Mouse (Mus musculus): ENCODE data around the gene Pphln1. TPM values are rescaled to one million over a fixed set of nuclear protein-coding genes. Genes with fewer than 3 reads are reported as not detected.

The Pphln1 gene
- polyA plus RNA-seq, 1 experiment from 2014 or later, result 32.1 TPM

DNA sequence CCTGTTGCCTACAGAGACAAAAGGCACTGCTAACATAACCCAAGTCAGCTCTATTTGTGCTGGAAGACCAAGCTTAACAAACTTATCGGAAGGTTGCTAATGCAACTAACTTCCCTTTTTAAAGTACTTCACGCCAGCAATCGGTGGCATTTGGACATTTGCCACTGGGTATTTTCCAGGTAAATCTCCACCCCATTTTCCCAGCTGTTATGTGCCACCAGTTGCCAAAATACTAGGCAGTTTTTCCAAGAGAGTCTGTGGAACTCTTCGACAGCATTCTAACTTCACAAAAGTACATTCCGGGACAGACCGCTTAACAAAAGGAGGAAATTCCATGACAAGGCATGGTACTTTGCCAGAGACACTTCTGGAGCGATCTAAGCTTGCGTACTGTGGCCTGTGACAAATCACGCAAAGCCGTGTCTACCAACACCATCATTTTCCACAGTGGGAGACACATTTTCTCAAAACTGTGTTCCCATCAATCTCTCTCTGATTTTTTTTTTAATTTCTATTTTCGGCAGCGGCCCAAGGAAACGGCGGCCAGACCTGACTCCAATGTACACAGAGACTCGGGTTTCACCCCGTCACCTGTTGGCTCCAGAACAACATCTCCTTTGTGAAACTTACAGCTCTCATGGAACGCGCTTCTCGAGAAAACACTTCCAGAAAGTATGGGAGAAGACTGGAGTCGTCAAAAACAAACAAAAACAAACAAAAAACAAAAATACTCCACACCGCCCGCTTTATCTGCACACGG is 120.2 kb downstream of the Pphln1 start:
- ATAC-seq (ENCODE audit: low read depth), result no peak
- H3K36me3 ChIP-seq (ENCODE audit: control insufficient read depth, insufficient read depth, low read length), result no peaks in the 10 kb centered on the region
- peak overlapping the region; percentile 67 for H3K9ac ChIP-seq (replicated peaks; ENCODE audit: low read depth, low read length)
- H3K27me3 ChIP-seq (ENCODE audit: control insufficient read depth, insufficient read depth, low read length), result peaks cover 3% of the 10 kb centered on the region; the same call in 1 of the 2 replicates
- WGBS, result 3% methylated on average over 23 of the region's 23 CpGs
- peak overlapping the region; percentile 95 for H3K4me2 ChIP-seq (ENCODE audit: low read depth, low read length)
- H3K27ac ChIP-seq (ENCODE audit: low read depth, low read length), result no peak overlapping the region
- H3K4me3 ChIP-seq (ENCODE audit: low read depth, low read length), result peak overlapping the region; percentile 72
- no peaks in the 10 kb centered on the region for H3K9me3 ChIP-seq (ENCODE audit: control insufficient read depth, low read length)
- H3K4me1 ChIP-seq (ENCODE audit: control insufficient read depth, insufficient read depth, low read length), result peaks cover 19% of the 10 kb centered on the region

DNA sequence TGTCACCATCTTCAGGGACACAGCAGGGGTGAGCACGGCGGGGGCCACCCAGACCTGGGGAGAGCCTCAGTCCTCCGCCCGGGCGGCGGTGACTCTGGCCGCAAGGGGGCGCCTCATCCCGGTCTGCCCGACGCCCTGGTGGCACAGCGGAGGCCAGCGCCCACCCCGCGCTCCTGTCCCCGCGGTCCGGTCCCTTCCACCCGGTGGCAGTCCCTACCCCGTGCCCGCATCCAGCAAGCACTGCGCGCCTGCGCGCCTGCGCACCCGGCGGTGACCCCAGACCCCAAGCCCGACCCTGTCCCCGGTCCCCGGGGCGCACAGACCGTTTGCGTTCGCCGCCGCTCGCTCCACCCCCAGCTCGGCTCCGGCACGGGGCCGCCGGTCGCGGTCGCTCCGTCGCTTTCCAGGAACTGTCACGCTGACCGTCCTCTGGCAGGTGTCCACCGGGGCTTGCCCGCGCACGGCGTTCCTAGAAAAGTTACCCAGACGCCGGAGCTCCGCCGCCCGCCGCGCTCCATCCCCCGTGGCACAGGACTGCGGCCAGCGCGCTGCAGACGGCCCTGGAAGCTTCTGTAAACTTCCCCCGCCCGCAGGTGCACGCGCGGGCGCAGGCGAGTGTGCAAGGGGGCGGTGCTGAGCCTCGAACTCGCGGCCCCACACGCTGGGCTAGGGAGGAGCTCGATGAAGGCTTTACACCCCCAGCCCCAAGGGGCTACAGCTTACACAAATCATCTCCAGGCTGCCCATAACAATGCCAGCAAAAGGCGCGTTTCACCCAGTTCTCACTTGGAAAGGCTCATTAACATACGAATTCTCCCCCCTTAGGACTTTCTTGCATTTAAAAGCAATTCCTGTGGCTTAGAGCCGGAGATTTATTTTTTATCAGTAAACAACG is 121.0 kb downstream of the Pphln1 start:
- ATAC-seq (ENCODE audit: low read depth), result peak; percentile 90
- Histone ChIP-seq H3K27me3 (ENCODE audit: control insufficient read depth, insufficient read depth, low read length) (peaks cover 3% of the 10 kb centered on the region; the same call in 1 of the 2 replicates), H3K4me2 (ENCODE audit: low read depth, low read length) (peak overlapping the region; percentile 95)

DNA sequence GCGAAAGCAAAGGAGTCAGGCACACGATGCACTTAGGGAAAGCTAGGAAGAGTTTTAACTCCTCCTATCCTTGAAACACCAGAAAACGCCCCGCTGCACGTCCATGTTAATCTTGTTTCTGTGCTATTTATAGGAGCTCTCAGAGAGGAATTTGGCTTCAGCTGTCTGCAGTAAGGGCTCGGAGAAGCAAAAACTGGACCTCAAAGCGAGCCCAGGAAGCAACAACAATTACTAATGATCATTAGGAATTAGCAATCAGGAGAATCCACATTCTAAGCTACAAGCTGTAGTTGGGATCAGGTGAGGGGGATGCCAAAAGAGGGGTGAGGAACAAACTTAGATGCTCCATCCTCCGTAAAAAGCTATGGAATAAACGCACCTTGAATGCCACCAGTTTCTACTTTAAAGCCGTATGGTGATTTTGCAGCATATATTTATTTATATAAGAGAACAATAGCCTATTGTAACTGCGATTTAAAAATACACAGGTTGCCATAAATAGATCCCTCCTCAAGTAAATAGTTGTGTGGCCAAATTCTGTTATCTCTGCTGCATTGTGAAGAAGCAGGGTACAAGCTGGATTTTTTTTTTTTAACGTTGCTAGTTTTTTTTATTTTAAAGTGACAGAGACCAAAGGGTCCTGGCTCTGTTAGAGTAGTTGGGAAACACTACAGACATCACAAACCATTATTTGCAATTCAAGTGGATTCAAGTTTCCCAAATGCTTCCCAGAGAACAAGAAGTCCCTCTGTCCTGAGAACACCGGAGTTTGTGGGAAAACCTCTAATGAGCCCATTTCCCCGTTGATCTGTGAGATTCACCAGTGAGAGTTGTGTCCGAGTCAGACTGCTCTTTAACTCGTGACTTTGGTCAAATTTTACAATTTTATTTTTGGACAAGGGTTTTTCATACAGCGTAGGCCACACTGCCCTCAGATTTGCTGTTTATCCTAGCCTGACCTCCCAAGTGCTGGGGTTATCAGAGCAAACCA is 122.0 kb downstream of the Pphln1 start:
- peak overlapping the region; percentile 67; the same call in 1 of the 2 replicates for H3K9ac ChIP-seq (replicated peaks; ENCODE audit: low read depth, low read length)
- H3K27me3 ChIP-seq (ENCODE audit: control insufficient read depth, insufficient read depth, low read length), result peaks cover 3% of the 10 kb centered on the region; the same call in 1 of the 2 replicates
- H3K4me3 ChIP-seq (ENCODE audit: low read depth, low read length), result peak overlapping the region; percentile 72
- H3K4me2 ChIP-seq (ENCODE audit: low read depth, low read length), result peak overlapping the region; percentile 95
- H3K36me3 ChIP-seq (ENCODE audit: control insufficient read depth, insufficient read depth, low read length), result no peaks in the 10 kb centered on the region
- ATAC-seq (ENCODE audit: low read depth), result no peak
- H3K4me1 ChIP-seq (ENCODE audit: control insufficient read depth, insufficient read depth, low read length), result peaks cover 15% of the 10 kb centered on the region
- H3K9me3 ChIP-seq (ENCODE audit: control insufficient read depth, low read length), result no peaks in the 10 kb centered on the region
- no peak overlapping the region for H3K27ac ChIP-seq (ENCODE audit: low read depth, low read length)
- WGBS, result 8% methylated on average over 17 of the region's 17 CpGs

More for the DNA sequence above, 121.0 kb downstream of the Pphln1 start:
- Histone ChIP-seq H3K9ac (replicated peaks; ENCODE audit: low read depth, low read length) (peak overlapping the region; percentile 67), H3K27ac (ENCODE audit: low read depth, low read length) (peak overlapping the region; percentile 23), H3K36me3 (ENCODE audit: control insufficient read depth, insufficient read depth, low read length) (no peaks in the 10 kb centered on the region), H3K9me3 (ENCODE audit: control insufficient read depth, low read length) (no peaks in the 10 kb centered on the region), H3K4me1 (ENCODE audit: control insufficient read depth, insufficient read depth, low read length) (peaks cover 15% of the 10 kb centered on the region), H3K4me3 (ENCODE audit: low read depth, low read length) (peak overlapping the region; percentile 72)
- WGBS, result under 1% methylated on average over 85 of the region's 85 CpGs

DNA sequence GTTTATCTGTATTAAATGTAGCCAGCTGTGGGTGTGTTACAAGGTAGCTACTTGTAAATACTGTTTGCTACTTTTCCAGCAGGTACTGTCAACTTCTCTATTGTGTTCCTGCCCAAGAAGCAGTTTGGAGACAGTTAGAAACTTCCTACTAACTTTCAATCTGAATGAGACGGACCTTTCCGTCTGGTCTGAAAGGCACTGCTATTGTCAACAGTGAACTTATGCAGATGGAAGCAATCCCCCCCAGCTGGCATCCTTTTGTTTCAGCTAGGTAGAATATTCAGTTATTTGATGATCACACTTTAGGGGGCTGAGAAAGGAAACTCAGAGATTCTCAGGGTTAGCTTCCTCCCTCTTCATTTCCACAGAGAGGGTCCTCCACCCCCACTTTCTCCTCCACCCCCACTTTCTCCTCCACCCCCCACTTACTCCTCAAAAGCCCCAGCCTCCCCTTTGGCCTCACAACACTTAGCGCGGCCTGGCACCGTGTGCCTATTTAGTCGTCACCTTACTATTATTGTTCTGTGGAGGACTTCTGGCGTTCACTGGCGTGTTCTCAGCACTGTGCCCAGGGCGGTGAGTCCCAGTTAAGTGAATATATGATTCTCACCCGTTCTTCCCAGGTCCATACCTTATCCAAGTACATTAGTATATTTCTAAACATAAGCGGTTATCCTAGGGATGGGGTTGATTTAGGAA is 123.1 kb downstream of the Pphln1 start:
- no peak for ATAC-seq (ENCODE audit: low read depth)
- Histone ChIP-seq H3K9ac (replicated peaks; ENCODE audit: low read depth, low read length) (no peak overlapping the region), H3K27me3 (ENCODE audit: control insufficient read depth, insufficient read depth, low read length) (peaks cover 3% of the 10 kb centered on the region; the same call in 1 of the 2 replicates), H3K27ac (ENCODE audit: low read depth, low read length) (no peak overlapping the region), H3K4me3 (ENCODE audit: low read depth, low read length) (no peak overlapping the region), H3K4me1 (ENCODE audit: control insufficient read depth, insufficient read depth, low read length) (peaks cover 15% of the 10 kb centered on the region), H3K9me3 (ENCODE audit: control insufficient read depth, low read length) (no peaks in the 10 kb centered on the region), H3K4me2 (ENCODE audit: low read depth, low read length) (no peak overlapping the region), H3K36me3 (ENCODE audit: control insufficient read depth, insufficient read depth, low read length) (no peaks in the 10 kb centered on the region)
- 30% methylated on average over 11 of the region's 11 CpGs for WGBS

DNA sequence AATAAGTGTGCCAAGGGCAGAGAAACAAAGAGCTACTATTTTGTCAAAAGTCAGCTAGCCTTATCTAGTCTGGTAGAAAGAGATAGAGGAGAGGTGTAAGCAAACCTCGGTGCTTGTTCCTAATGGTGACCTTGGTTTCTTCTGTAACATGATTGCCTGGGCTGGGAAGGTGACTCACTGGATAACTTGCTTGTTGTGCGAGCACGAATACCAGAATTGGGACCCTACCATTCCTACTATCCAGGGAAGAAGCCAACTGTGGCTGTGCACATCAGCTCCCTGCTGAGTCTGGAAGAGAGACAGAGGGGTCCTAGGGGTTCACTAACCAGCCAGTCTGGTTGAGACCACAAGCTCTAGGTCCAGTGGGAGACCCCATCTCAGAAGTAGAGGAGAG is 123.6 kb downstream of the Pphln1 start:
- 36% methylated on average over 3 of the region's 3 CpGs for WGBS
- Histone ChIP-seq H3K4me1 (ENCODE audit: control insufficient read depth, insufficient read depth, low read length) (peaks cover 15% of the 10 kb centered on the region), H3K4me2 (ENCODE audit: low read depth, low read length) (no peak overlapping the region), H3K27ac (ENCODE audit: low read depth, low read length) (no peak overlapping the region), H3K9ac (replicated peaks; ENCODE audit: low read depth, low read length) (no peak overlapping the region), H3K36me3 (ENCODE audit: control insufficient read depth, insufficient read depth, low read length) (no peaks in the 10 kb centered on the region), H3K27me3 (ENCODE audit: control insufficient read depth, insufficient read depth, low read length) (peaks cover 3% of the 10 kb centered on the region; the same call in 1 of the 2 replicates), H3K4me3 (ENCODE audit: low read depth, low read length) (no peak overlapping the region), H3K9me3 (ENCODE audit: control insufficient read depth, low read length) (no peaks in the 10 kb centered on the region)
- ATAC-seq (ENCODE audit: low read depth), result no peak

DNA sequence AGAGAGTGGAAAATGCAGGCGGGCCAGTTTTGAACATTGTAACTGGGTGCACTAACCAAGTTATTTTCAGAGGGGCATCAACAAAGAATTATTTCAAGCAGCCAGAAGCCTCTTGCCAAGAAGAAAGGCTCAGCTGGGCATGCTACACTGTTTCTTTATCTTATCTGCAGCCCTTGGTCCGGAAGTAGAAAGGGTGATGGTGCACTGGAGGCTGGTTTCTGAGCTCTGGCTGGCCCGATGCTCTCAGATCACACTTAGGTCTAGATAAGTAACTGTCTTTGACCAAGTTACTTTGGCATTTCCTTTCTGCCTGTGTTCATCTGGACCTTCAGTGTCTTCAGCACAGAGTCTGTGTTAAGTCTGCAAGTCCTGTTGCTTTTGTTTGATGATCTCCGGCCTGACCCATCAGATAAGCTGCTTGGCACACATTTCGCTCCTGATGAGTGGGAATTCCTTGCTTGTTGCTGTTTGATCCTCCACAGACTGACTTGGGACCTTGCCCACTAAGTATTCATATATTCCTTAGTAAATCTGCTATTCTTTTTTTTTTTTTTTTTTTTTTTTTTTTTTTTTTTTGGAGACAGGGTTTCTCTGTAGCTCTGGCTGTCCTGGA is 127.3 kb downstream of the Pphln1 start:
- Histone ChIP-seq H3K4me3 (ENCODE audit: low read depth, low read length) (no peak overlapping the region), H3K27me3 (ENCODE audit: control insufficient read depth, insufficient read depth, low read length) (no peaks in the 10 kb centered on the region), H3K9ac (replicated peaks; ENCODE audit: low read depth, low read length) (no peak overlapping the region), H3K36me3 (ENCODE audit: control insufficient read depth, insufficient read depth, low read length) (no peaks in the 10 kb centered on the region), H3K4me2 (ENCODE audit: low read depth, low read length) (no peak overlapping the region), H3K9me3 (ENCODE audit: control insufficient read depth, low read length) (no peaks in the 10 kb centered on the region), H3K4me1 (ENCODE audit: control insufficient read depth, insufficient read depth, low read length) (no peaks in the 10 kb centered on the region), H3K27ac (ENCODE audit: low read depth, low read length) (no peak overlapping the region)
- no peak for ATAC-seq (ENCODE audit: low read depth)
- WGBS, result 92% methylated on average over 5 of the region's 5 CpGs

DNA sequence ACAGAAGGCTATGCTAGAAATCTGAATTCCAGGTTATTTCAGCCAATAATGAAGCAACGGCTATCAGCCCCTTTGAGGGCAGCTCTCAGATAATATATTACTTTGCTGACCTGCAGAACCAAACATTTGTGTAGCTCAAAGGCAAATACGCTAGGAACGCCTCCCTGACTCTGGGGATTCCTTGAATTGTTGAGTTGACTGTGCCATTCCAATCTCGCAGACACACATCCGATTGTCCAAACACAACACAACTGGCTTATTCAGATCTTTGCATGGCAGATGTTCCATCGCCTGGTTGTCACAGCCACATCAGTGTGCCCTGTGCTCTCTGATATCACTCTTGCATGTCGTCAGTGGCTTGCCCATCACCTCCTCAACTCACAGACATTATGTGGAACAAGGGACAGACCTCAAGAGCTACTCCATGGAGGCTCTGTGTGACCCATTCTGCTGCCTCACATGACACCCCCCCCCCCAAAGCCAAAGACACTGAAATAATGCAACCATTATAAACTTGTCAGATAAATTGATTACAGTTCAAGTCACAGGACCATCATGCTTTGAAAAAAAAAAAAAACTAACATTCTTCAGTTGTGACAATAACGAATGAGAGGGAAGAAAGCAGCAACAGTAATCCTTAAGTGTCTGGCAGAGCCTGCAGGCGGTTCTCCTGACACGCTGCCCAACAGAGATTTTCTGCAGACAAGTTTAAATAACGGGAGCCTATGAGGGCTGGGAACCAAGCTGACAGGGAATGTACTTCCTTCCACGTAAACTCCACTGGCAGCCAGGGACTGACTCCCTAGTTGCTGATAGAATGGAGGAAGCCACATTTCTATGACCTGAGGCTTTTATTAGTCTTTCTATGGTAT is 131.9 kb downstream of the Pphln1 start:
- Histone ChIP-seq H3K36me3 (ENCODE audit: control insufficient read depth, insufficient read depth, low read length) (no peaks in the 10 kb centered on the region), H3K4me3 (ENCODE audit: low read depth, low read length) (no peak overlapping the region), H3K4me2 (ENCODE audit: low read depth, low read length) (no peak overlapping the region), H3K27me3 (ENCODE audit: control insufficient read depth, insufficient read depth, low read length) (no peaks in the 10 kb centered on the region), H3K9me3 (ENCODE audit: control insufficient read depth, low read length) (no peaks in the 10 kb centered on the region), H3K27ac (ENCODE audit: low read depth, low read length) (no peak overlapping the region), H3K4me1 (ENCODE audit: control insufficient read depth, insufficient read depth, low read length) (0 out of 2 replicates have a peak, but pooled peaks cover 3% of the 10 kb centered on the region), H3K9ac (replicated peaks; ENCODE audit: low read depth, low read length) (no peak overlapping the region)
- 16% methylated on average over 12 of the region's 12 CpGs for WGBS
- no peak for ATAC-seq (ENCODE audit: low read depth)
